8 mouse cellular contexts compared by ENCODE assay signal in the genomic region with DNA sequence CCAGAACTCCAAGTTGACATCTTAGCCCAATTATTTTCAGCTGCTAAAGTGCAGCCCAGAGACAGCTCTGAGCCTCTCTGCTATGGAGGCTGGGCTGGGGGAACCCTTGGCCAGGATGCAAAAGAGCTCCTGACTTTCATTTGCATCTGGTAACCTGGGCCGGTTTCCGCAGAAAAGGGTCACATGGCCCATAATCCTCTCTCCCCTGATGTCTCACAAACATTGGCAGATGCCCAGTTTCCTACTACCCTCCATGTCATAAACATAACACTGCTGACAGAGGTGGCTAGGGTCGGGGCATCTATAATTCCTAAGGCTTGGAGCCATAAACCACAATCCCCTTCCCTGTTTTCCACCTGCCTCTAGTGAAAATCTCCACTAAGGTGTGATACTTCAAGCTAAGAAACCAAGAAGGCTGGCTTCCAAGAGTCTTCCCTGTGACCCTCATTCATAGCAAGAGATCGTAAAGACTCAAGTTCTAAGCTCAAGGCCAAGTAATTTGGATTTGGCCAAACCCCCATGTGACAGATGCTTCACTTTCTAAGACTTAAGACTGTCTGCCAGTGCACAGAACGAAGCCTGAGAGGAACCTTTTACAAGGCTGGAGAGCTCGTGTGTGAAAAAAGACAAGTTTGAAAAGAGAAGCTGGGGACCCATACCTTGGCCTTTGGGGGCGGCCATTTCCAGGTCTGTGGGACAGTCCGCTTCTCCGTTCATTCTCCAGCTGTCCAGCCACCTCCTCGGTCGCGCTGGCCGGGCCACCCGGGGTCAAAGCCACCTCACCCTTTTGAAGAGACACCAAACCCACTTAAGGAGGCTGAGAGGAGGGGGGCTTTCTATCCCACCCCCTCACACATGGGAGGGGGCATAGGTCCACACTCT. TPM values are rescaled to one million over a fixed set of nuclear protein-coding genes. Genes with fewer than 3 reads are reported as not detected.
DNase-seq lines count a peak whose midpoint lies in the region; ATAC-seq and TF ChIP-seq lines count a peak whose summit lies in the region.

No protein-coding gene starts in this region.

- H3K4me1 ChIP-seq in MEL (ENCODE audit: control insufficient read depth in 1 of 2, insufficient read depth in 2 of 2, low read length in 2 of 2): peaks cover 4 to 18% of the 10 kb centered on the region in 2 experiments
- peaks cover 8% of the 10 kb centered on the region for H3K4me1 ChIP-seq in embryonic facial prominence, embryonic 11.5 days (ENCODE audit: control insufficient read depth, insufficient read depth, low read length)
- H3K4me1 ChIP-seq in kidney, postnatal 0 days (replicated peaks; ENCODE audit: insufficient read depth, low read length): peaks cover 5% of the 10 kb centered on the region; the same call in 1 of the 2 replicates
- H3K4me1 ChIP-seq in olfactory bulb, adult 2 months (ENCODE audit: control insufficient read depth, insufficient read depth, low read length): peaks cover 15% of the 10 kb centered on the region

- no peak for TF ChIP-seq CTCF in left cerebral cortex, adult 2 months (IDR thresholded peaks at IDR 0.05)
- no peak for TF ChIP-seq CTCF in MEL (IDR thresholded peaks at IDR 0.05 in 2 of 3, conservative IDR thresholded peaks at IDR 0.05 in 1 of 3; ENCODE audit: control insufficient read depth in 1 of 3, insufficient read depth in 1 of 3, low read depth in 2 of 3, low read length in 3 of 3, poor library complexity in 1 of 3, severe bottlenecking in 1 of 3)
- no peak for TF ChIP-seq CTCF in kidney, postnatal 0 days (IDR thresholded peaks at IDR 0.05; ENCODE audit: low read depth)
- no peak for TF ChIP-seq CTCF in olfactory bulb, adult 2 months (IDR thresholded peaks at IDR 0.05; ENCODE audit: insufficient read depth, low read depth, low read length)

- peaks cover 59% of the 10 kb centered on the region for H3K79me2 ChIP-seq in MEL (ENCODE audit: control insufficient read depth, insufficient read depth, low read length, poor library complexity)

- no peak for TF ChIP-seq EP300 in MEL (IDR thresholded peaks at IDR 0.05; ENCODE audit: low read depth in 1 of 2, low read length in 2 of 2)

- no peak for TF ChIP-seq RAD21 in MEL (IDR thresholded peaks at IDR 0.05; ENCODE audit: low read depth, low read length)

- WGBS in embryonic facial prominence, embryonic 11.5 days: 13% methylated on average over 14 of the region's 14 CpGs
- 15% methylated on average over 14 of the region's 14 CpGs for WGBS in kidney, postnatal 0 days
- WGBS in olfactory bulb, adult 2 months: 9% methylated on average over 14 of the region's 14 CpGs

- peak overlapping the region; percentile 94 for H3K27ac ChIP-seq in left cerebral cortex, adult 2 months
- peak overlapping the region; percentile 72 for H3K27ac ChIP-seq in MEL (ENCODE audit: control insufficient read depth, low read depth, low read length)
- H3K27ac ChIP-seq in embryonic facial prominence, embryonic 11.5 days (replicated peaks; ENCODE audit: low read depth, low read length): peak overlapping the region; percentile 99
- peak overlapping the region; percentile 99 for H3K27ac ChIP-seq in kidney, postnatal 0 days
- H3K27ac ChIP-seq in olfactory bulb, adult 2 months (ENCODE audit: insufficient read depth, low read depth, low read length): peak overlapping the region; percentile 53

- H3K36me3 ChIP-seq in MEL (ENCODE audit: control insufficient read depth in 1 of 2, insufficient read depth in 2 of 2, low read length in 2 of 2): peaks cover 4 to 16% of the 10 kb centered on the region in 2 experiments; a peak in 3 of 4 replicates
- no peaks in the 10 kb centered on the region; the same call in 1 of the 2 replicates for H3K36me3 ChIP-seq in embryonic facial prominence, embryonic 11.5 days (replicated peaks; ENCODE audit: control insufficient read depth, insufficient read depth, low read depth, low read length)
- peaks cover 30% of the 10 kb centered on the region for H3K36me3 ChIP-seq in kidney, postnatal 0 days (ENCODE audit: insufficient read depth, low read length)

- peak overlapping the region; percentile 80 for H3K4me3 ChIP-seq in left cerebral cortex, adult 2 months
- H3K4me3 ChIP-seq in MEL (ENCODE audit: control insufficient read depth in 1 of 2, insufficient read depth in 1 of 2, low read depth in 2 of 2, low read length in 2 of 2): peak overlapping the region; percentile 68 to 77
- peak overlapping the region; percentile 100 for H3K4me3 ChIP-seq in embryonic facial prominence, embryonic 11.5 days (ENCODE audit: low read depth, low read length)
- peak overlapping the region; percentile 99 for H3K4me3 ChIP-seq in kidney, postnatal 0 days (replicated peaks; ENCODE audit: low read depth, low read length)
- peak overlapping the region; percentile 99 for H3K4me3 ChIP-seq in olfactory bulb, adult 2 months (ENCODE audit: insufficient read depth, low read depth, low read length)

- TF ChIP-seq POLR2A in MEL (IDR thresholded peaks at IDR 0.05; ENCODE audit: control insufficient read depth in 1 of 2, insufficient read depth in 1 of 2, low read depth in 1 of 2, low read length in 2 of 2, poor library complexity in 1 of 2): no peak
- no peak for TF ChIP-seq POLR2A in olfactory bulb, adult 2 months (IDR thresholded peaks at IDR 0.05; ENCODE audit: insufficient read depth, low read depth, low read length)

- peak overlapping the region; percentile 90 for H3K4me2 ChIP-seq in embryonic facial prominence, embryonic 11.5 days (ENCODE audit: low read depth, low read length)
- peak overlapping the region; percentile 82 for H3K4me2 ChIP-seq in kidney, postnatal 0 days (ENCODE audit: low read length)

- no peak for DNase-seq in left cerebral cortex, adult 2 months (ENCODE audit: extremely low spot score in 1 of 2, low spot score in 2 of 2)
- no peak for DNase-seq in left cerebral cortex, adult 9 months (ENCODE audit: low spot score in 2 of 2)
- DNase-seq in MEL (ENCODE audit: low read depth, low spot score): peak; percentile 74
- peak; percentile 16 for DNase-seq in embryonic facial prominence, embryonic 11.5 days (ENCODE audit: low spot score)
- no peak for DNase-seq in kidney, postnatal 0 days (ENCODE audit: low spot score)
- DNase-seq in urinary bladder, adult 18-20 months (ENCODE audit: low spot score in 2 of 2): no peak
- DNase-seq in urinary bladder, postnatal 14 days (ENCODE audit: low spot score): no peak

- ATAC-seq in embryonic facial prominence, embryonic 11.5 days (replicated peaks; ENCODE audit: insufficient number of reproducible peaks, low FRiP score, low TSS enrichment, low read depth): peak; percentile 8; the same call in 1 of the 2 replicates
- ATAC-seq in kidney, postnatal 0 days (replicated peaks; ENCODE audit: low FRiP score, low read depth): no peak

- no peaks in the 10 kb centered on the region for H3K27me3 ChIP-seq in MEL (ENCODE audit: control insufficient read depth in 1 of 2, insufficient read depth in 2 of 2, low read length in 2 of 2)
- H3K27me3 ChIP-seq in embryonic facial prominence, embryonic 11.5 days (ENCODE audit: control insufficient read depth, insufficient read depth, low read length): no peaks in the 10 kb centered on the region
- no peaks in the 10 kb centered on the region for H3K27me3 ChIP-seq in kidney, postnatal 0 days (ENCODE audit: insufficient read depth, low read length)

- H3K9ac ChIP-seq in MEL (ENCODE audit: control insufficient read depth, low read depth, low read length, poor library complexity, severe bottlenecking): peak overlapping the region; percentile 99
- peak overlapping the region; percentile 100 for H3K9ac ChIP-seq in embryonic facial prominence, embryonic 11.5 days (replicated peaks; ENCODE audit: low read length)
- peak overlapping the region; percentile 97 for H3K9ac ChIP-seq in kidney, postnatal 0 days (ENCODE audit: low read depth, low read length)

- no peaks in the 10 kb centered on the region for H3K9me3 ChIP-seq in MEL (replicated peaks; ENCODE audit: insufficient read depth, low read length)
- H3K9me3 ChIP-seq in embryonic facial prominence, embryonic 11.5 days (replicated peaks; ENCODE audit: control insufficient read depth, low read length): no peaks in the 10 kb centered on the region
- H3K9me3 ChIP-seq in kidney, postnatal 0 days (replicated peaks; ENCODE audit: low read length): no peaks in the 10 kb centered on the region

- intact Hi-C loops in left cerebral cortex, adult 2 months (cut with DNase I): loop anchor here (1.0 to 10.0 kb wide), 3 partner anchors 19 to 239 kb away; a partner anchor contains a TSS

RNA-seq across cellular contexts. Expression of a gene that starts 3.6 kb away (rescaled TPM):
- total RNA-seq in left cerebral cortex, adult 2 months (2021): 100 to 1,000 TPM; 131 to 141 TPM
- 151 and 189 TPM in 2 replicates for total RNA-seq in MEL (2012; rRNA removed)
- polyA plus RNA-seq in MEL (2012; ENCODE audit: insufficient read depth in 1 of 2, insufficient read length in 2 of 2, low read depth in 1 of 2, low replicate concordance in 2 of 2, missing spikeins in 1 of 2): 100 to 1,000 TPM in 1 of 2 experiments, 10 to 100 TPM in 1; 76.5 to 145 TPM
- 81.0 and 84.5 TPM in 2 replicates for polyA plus RNA-seq in embryonic facial prominence, embryonic 11.5 days (2014; fragmentation: Nextera tagmentation; extraction: Ambion mirVana)
- 75.5 and 80.8 TPM in 2 replicates for polyA plus RNA-seq in kidney, postnatal 0 days (2015; fragmentation: Nextera tagmentation; extraction: Ambion mirVana)
- 213 TPM in 1 of 2 replicates, not detected in the other for polyA plus RNA-seq in olfactory bulb, adult 2 months (2012; ENCODE audit: insufficient read depth, insufficient read length, low replicate concordance, missing spikeins)

RNA-seq across cellular contexts. Expression of a gene that starts 19.5 kb away (rescaled TPM):
- total RNA-seq in left cerebral cortex, adult 2 months (2021): 100 to 1,000 TPM; 236 to 242 TPM
- 40.5 and 46.7 TPM in 2 replicates for total RNA-seq in MEL (2012; rRNA removed)
- polyA plus RNA-seq in MEL (2012; ENCODE audit: insufficient read depth in 1 of 2, insufficient read length in 2 of 2, low read depth in 1 of 2, low replicate concordance in 2 of 2, missing spikeins in 1 of 2): 10 to 100 TPM; 39.4 to 53.0 TPM
- polyA plus RNA-seq in embryonic facial prominence, embryonic 11.5 days (2014; fragmentation: Nextera tagmentation; extraction: Ambion mirVana): 15.1 and 17.3 TPM in 2 replicates
- 9.6 and 9.7 TPM in 2 replicates for polyA plus RNA-seq in kidney, postnatal 0 days (2015; fragmentation: Nextera tagmentation; extraction: Ambion mirVana)
- polyA plus RNA-seq in olfactory bulb, adult 2 months (2012; ENCODE audit: insufficient read depth, insufficient read length, low replicate concordance, missing spikeins): not detected in 2 replicates

RNA-seq across cellular contexts. Expression of a gene that starts 31.2 kb away (rescaled TPM):
- 10 to 100 TPM; 66.6 to 74.4 TPM for total RNA-seq in left cerebral cortex, adult 2 months (2021)
- total RNA-seq in MEL (2012; rRNA removed): 27.0 and 29.3 TPM in 2 replicates
- polyA plus RNA-seq in MEL (2012; ENCODE audit: insufficient read depth in 1 of 2, insufficient read length in 2 of 2, low read depth in 1 of 2, low replicate concordance in 2 of 2, missing spikeins in 1 of 2): 10 to 100 TPM in 1 of 2 experiments, not detected in 1; 40.5 TPM
- polyA plus RNA-seq in embryonic facial prominence, embryonic 11.5 days (2014; fragmentation: Nextera tagmentation; extraction: Ambion mirVana): 40.9 and 50.1 TPM in 2 replicates
- 46.1 and 49.1 TPM in 2 replicates for polyA plus RNA-seq in kidney, postnatal 0 days (2015; fragmentation: Nextera tagmentation; extraction: Ambion mirVana)
- 472 TPM in 1 of 2 replicates, not detected in the other for polyA plus RNA-seq in olfactory bulb, adult 2 months (2012; ENCODE audit: insufficient read depth, insufficient read length, low replicate concordance, missing spikeins)

RNA-seq across cellular contexts. Expression of a gene that starts 47.4 kb away (rescaled TPM):
- 1 to 10 TPM; 1.2 to 1.4 TPM for total RNA-seq in left cerebral cortex, adult 2 months (2021)
- 3.9 and 4.4 TPM in 2 replicates for total RNA-seq in MEL (2012; rRNA removed)
- polyA plus RNA-seq in MEL (2012; ENCODE audit: insufficient read depth in 1 of 2, insufficient read length in 2 of 2, low read depth in 1 of 2, low replicate concordance in 2 of 2, missing spikeins in 1 of 2): 1 to 10 TPM in 1 of 2 experiments, not detected in 1; 8.5 TPM
- polyA plus RNA-seq in embryonic facial prominence, embryonic 11.5 days (2014; fragmentation: Nextera tagmentation; extraction: Ambion mirVana): 0.11 TPM in 1 of 2 replicates, not detected in the other
- polyA plus RNA-seq in kidney, postnatal 0 days (2015; fragmentation: Nextera tagmentation; extraction: Ambion mirVana): 0.09 TPM in 1 of 2 replicates, not detected in the other
- polyA plus RNA-seq in olfactory bulb, adult 2 months (2012; ENCODE audit: insufficient read depth, insufficient read length, low replicate concordance, missing spikeins): not detected in 2 replicates

RNA-seq across cellular contexts. Expression of a gene that starts 50.1 kb away (rescaled TPM):
- total RNA-seq in left cerebral cortex, adult 2 months (2021): under 1 TPM; 0.16 to 0.43 TPM
- 0.23 and 0.36 TPM in 2 replicates for total RNA-seq in MEL (2012; rRNA removed)
- polyA plus RNA-seq in MEL (2012; ENCODE audit: insufficient read depth in 1 of 2, insufficient read length in 2 of 2, low read depth in 1 of 2, low replicate concordance in 2 of 2, missing spikeins in 1 of 2): under 1 TPM in 1 of 2 experiments, not detected in 1; 0.35 TPM
- 25.8 and 28.5 TPM in 2 replicates for polyA plus RNA-seq in embryonic facial prominence, embryonic 11.5 days (2014; fragmentation: Nextera tagmentation; extraction: Ambion mirVana)
- polyA plus RNA-seq in kidney, postnatal 0 days (2015; fragmentation: Nextera tagmentation; extraction: Ambion mirVana): 7.4 and 8.0 TPM in 2 replicates
- polyA plus RNA-seq in olfactory bulb, adult 2 months (2012; ENCODE audit: insufficient read depth, insufficient read length, low replicate concordance, missing spikeins): not detected in 2 replicates

Comparison
In these comparisons a context has a peak if more than half of its experiments do, and no peak if none do; other contexts are left out.
1. DNase-seq: peak in MEL (single experiment) and embryonic facial prominence, embryonic 11.5 days (single experiment); none in left cerebral cortex, adult 2 months (0 of 2), left cerebral cortex, adult 9 months (0 of 2), kidney, postnatal 0 days (single experiment), urinary bladder, adult 18-20 months (0 of 2) and urinary bladder, postnatal 14 days (single experiment).
2. Peak in every context shown above with its lines, with median percentiles within 50 percentile points of each other: H3K27ac ChIP-seq, H3K4me3 ChIP-seq and H3K9ac ChIP-seq.